Mouse (Mus musculus) left cerebral cortex, adult 2 months (tissue): ENCODE measurements at regions not wholly inside any gene's neighbourhood (a gene's known extent, or its start where the extent isn't known, plus 50 kb on each side); places are given as distances from the start of the nearest gene placed in this dataset.
A peak's percentile ranks its signal among the peaks of the same experiment; 100 is the strongest.

ENCODE experiments used
- DNase-seq, 2 experiments: peaks; one replicate each; pipeline ENCODE4 v3.0.0; 2021 to 2022; ENCODE audit warnings: low spot score in 2 of 2, mixed read lengths in 1 of 2; ENCODE audit errors: extremely low spot score in 1 of 2
- H3K27ac ChIP-seq: fragments of 200-600 bp; 2 replicates; pipeline ENCODE4 v1.8.1; 2022
- H3K4me3 ChIP-seq: fragments of 200-600 bp; 2 replicates; pipeline ENCODE4 v1.8.1; 2022
- CTCF ChIP-seq: fragments of 200-600 bp; IDR thresholded peaks from 2 replicates; pipeline ENCODE4 v1.8.1; 2022; ENCODE audit warnings: antibody characterized with exemption, mild to moderate bottlenecking, moderate library complexity
- intact Hi-C: fragments of 180-260 bp; cut with DNase I; formaldehyde crosslinking; loops from one replicate; pipeline ENCODE4 v1.15.1; 2025

DNA sequence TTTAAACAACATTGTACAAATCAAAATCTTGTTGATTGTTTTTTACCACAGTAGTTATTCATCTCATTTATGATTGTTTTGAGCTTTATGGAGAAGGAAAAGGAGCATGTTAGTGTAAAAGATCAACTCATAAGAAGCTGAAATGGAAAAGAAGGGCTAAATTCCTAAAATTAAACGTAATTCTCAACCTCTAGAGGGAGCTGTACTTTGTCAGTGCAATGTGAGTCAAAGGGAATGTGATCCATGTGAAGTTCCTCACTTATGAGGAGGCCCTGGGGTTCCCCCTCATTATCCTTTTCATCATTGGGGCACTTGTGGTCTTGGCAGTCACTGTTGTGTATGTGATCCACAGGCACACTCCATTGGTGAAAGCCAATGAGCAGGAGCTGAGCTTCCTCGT is 54.0 kb upstream of the Vmn2r7 start:
- Histone ChIP-seq H3K27ac (no peak overlapping the region), H3K4me3 (no peak overlapping the region)
- TF ChIP-seq CTCF: peak; percentile 12
- DNase-seq: no peak
- intact Hi-C loops: loop anchor here (5.0 kb wide), 1 partner anchor 454 kb away; no protein-coding TSS in a partner anchor

GRCm38 (mm10) chr3:64901317-64901892 is 56.8 kb upstream of the Vmn2r7 start:
- intact Hi-C loops: no loop called here
- DNase-seq: no peak
- no peak for TF ChIP-seq CTCF
- H3K4me3 ChIP-seq: no peak overlapping the region
- no peak overlapping the region for H3K27ac ChIP-seq

DNA sequence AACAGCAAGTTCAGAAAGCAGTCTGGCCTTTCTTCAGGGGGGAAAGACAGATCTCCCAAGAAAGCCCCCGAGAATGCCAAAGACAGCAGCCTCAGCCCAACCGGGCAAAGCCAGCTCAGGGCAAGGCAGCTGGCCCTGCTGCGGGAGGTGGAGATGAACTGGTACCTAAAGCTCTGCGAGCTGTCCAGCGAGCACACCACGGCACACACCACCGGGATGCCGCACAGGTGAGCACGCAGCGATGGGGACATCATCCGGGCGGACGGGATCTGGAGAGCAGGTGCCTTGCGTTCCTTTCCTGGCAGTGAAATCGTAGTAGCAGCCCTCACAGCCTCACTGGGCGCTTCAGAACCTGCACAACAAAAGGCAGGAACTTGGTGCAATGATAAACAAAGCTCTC is 104.7 kb upstream of the Vmn2r7 start:
- no peak for TF ChIP-seq CTCF
- intact Hi-C loops: no loop called here
- no peak overlapping the region for H3K27ac ChIP-seq
- peak in 1 of 2 experiments; percentile 12 for DNase-seq
- peak overlapping the region; percentile 30 for H3K4me3 ChIP-seq

DNA sequence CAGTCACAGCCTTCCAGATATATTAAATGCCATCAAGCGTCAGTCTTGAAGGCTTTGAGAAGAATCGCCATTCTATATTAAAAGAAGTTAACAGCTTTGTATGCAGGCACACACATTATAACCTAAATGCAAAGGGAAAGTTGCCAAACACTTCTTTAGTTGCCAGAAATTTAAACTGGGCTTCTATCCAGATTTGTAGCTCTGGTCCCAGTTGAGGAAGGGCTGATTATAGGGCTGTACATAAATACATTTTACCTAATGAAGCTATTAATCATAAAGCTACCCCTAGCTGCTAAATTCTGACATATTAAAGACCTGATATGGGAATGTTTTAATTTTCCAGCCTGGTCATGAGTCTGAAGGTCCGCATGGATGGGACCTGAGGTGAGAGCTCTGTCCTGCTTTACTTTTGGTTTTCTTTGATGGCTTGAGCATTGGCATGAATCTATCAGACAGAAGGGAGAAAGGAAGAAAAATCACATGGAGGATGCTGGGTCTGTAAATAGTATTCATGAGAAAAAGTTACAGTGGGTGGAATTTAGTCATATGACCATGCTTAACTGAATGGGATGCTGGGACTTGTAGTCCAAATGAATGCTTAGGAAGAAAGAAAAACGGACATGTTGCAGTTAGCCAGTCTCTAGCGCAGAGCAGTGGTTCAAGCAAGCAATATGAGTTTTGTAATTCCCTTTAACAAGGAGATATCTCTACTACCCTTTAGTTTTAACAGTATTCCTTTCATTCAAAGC is 120.3 kb upstream of the Vmn2r7 start:
- intact Hi-C loops: no loop called here
- TF ChIP-seq CTCF: no peak
- Histone ChIP-seq H3K27ac (no peak overlapping the region), H3K4me3 (no peak overlapping the region)
- no peak for DNase-seq

DNA sequence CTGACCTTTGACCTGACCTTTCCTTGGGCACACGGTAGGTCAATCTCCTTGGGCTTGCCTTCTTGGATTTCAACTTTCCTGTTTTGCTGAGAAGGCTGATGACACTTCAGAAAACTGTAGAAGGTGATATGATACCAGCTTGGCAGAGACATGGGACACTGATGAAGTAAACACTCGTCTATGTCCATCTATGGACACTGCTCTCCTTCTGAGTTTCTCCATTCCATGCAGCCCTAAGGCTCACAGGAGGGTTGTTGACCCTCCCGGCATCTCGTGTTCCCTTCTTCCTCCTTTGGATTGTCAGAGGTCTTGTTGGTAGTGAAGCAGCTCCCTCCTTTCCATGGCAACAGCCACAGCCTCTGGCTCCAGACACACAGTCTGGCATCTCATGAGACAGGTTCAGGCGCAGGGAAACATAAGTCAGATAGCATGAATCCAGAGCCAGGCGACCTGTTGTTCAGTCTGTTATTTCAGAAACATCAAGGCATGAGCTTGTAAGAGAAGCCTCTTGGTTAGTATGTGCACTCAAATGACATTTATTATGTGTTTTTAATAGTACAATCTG is 120.9 kb upstream of the Vmn2r7 start:
- Histone ChIP-seq H3K27ac (no peak overlapping the region), H3K4me3 (no peak overlapping the region)
- no peak for DNase-seq
- TF ChIP-seq CTCF: no peak
- intact Hi-C loops: no loop called here

- intact Hi-C loops: no loop called here
- DNase-seq: no peak
- TF ChIP-seq CTCF: no peak
- Histone ChIP-seq H3K4me3 (no peak overlapping the region), H3K27ac (no peak overlapping the region)
These were observed 123.7 kb upstream of the Vmn2r7 start for GRCm38 (mm10) chr3:64968275-64968674.

GRCm38 (mm10) chr3:64984369-64984768 is 124.8 kb upstream of the Kcnab1 start:
- DNase-seq: no peak
- Histone ChIP-seq H3K27ac (no peak overlapping the region), H3K4me3 (no peak overlapping the region)
- intact Hi-C loops: loop anchor here (2.0 to 5.0 kb wide), 4 partner anchors 334 to 1008 kb away; no protein-coding TSS in a partner anchor
- peak; percentile 77 for TF ChIP-seq CTCF

DNA sequence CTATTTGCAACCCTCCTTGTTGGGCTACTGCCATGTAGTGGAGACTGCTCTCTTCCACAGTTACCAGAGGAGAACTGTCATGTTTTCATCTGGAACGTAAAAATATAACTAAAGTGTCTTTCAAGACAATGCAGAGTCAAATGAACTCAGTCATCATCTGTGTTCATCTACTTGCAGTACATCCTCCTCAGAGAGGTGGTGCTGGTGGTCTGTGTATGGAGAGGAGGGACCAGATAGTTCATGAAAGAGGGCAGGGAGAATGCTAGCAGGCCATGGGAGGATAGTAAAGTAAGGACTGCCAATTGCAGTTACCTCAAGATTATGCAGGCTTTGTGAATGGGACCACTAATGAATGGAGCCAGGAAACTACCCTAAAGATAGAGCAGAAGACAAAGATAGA is 121.5 kb upstream of the Kcnab1 start:
- no peak overlapping the region for H3K4me3 ChIP-seq
- peak; percentile 67 for TF ChIP-seq CTCF
- intact Hi-C loops: no loop called here
- H3K27ac ChIP-seq: no peak overlapping the region
- peak; percentile 22 to 26 for DNase-seq

- no peak for TF ChIP-seq CTCF
- intact Hi-C loops: no loop called here
- Histone ChIP-seq H3K27ac (no peak overlapping the region), H3K4me3 (no peak overlapping the region)
- no peak for DNase-seq
These were observed 112.7 kb upstream of the Kcnab1 start for GRCm38 (mm10) chr3:64996451-64996850.

DNA sequence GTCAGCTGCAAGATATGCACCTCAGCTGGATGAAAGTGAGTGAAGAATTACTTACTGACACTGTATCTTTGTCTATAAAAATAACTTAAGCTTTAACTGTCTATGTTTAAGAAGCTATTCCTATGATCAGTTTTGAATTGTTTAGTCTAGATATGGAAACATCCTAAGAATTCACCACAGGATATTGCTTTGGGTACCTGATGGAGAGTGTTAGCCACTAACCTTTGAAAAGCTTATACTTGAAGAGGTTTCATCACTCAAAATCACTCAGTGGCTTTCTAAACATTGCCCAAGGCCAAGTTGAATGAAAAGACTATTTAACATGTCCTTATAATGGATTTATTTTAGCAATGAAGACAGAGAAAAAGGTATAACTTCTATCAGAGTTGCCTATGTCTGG is 111.6 kb upstream of the Kcnab1 start:
- intact Hi-C loops: no loop called here
- Histone ChIP-seq H3K4me3 (no peak overlapping the region), H3K27ac (no peak overlapping the region)
- no peak for TF ChIP-seq CTCF
- DNase-seq: no peak

- no peak for DNase-seq
- TF ChIP-seq CTCF: no peak
- intact Hi-C loops: no loop called here
These were observed 108.1 kb upstream of the Kcnab1 start for GRCm38 (mm10) chr3:65001131-65001530.

DNA sequence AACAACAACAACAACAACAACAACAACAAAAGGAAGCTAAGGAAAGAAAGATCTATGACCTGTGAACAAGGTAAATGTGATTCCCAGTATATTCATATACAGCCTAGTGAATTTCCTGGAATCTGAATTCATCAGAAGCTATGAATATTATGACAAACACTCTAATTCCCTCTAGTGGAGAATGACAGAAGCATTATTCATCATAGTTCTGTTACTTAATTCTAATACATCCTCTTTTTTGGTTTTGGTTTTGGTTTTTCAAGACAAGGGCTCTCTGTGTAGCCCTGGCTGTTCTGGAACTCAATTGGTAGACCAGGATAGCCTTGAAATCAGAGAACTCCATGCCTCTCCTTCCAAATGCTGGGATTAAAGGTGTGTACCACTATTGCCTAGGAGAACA is 106.6 kb upstream of the Kcnab1 start:
- DNase-seq: no peak
- no peak; the same call in none of the 2 replicates for TF ChIP-seq CTCF
- no peak overlapping the region for H3K4me3 ChIP-seq
- no peak overlapping the region for H3K27ac ChIP-seq
- intact Hi-C loops: no loop called here

More at GRCm38 (mm10) chr3:65001131-65001530, 108.1 kb upstream of the Kcnab1 start:
- H3K4me3 ChIP-seq: no peak overlapping the region
- no peak overlapping the region for H3K27ac ChIP-seq
